Mouse (Mus musculus) layer of hippocampus, adult 2 months (tissue): Measurements from ENCODE around the gene Pex11a. TPM values are rescaled to one million over a fixed set of nuclear protein-coding genes. Genes with fewer than 3 reads are reported as not detected.

ENCODE experiments used
- DNase-seq, 2 experiments: peaks; one replicate each; pipeline ENCODE4 v3.0.0; 2022; ENCODE audit warnings: low spot score in 2 of 2
- H3K27ac ChIP-seq: fragments of 200-600 bp; 2 replicates; pipeline ENCODE4 v1.8.1; 2022
- H3K4me3 ChIP-seq: fragments of 200-600 bp; 2 replicates; pipeline ENCODE4 v1.8.1; 2022; ENCODE audit warnings: mild to moderate bottlenecking
- CTCF ChIP-seq: fragments of 200-600 bp; conservative IDR thresholded peaks from 2 replicates; pipeline ENCODE4 v1.8.1; 2022; ENCODE audit warnings: antibody characterized with exemption, mild to moderate bottlenecking, moderate library complexity
- total RNA-seq, 2 experiments: library from RNA; stranded (reverse); gene quantifications; 2 replicates each; pipeline ENCODE4 v1.2.3; 2021

The Pex11a gene
- total RNA-seq, 2 experiments from 2014 or later = 12.1 to 13.2 TPM

DNA sequence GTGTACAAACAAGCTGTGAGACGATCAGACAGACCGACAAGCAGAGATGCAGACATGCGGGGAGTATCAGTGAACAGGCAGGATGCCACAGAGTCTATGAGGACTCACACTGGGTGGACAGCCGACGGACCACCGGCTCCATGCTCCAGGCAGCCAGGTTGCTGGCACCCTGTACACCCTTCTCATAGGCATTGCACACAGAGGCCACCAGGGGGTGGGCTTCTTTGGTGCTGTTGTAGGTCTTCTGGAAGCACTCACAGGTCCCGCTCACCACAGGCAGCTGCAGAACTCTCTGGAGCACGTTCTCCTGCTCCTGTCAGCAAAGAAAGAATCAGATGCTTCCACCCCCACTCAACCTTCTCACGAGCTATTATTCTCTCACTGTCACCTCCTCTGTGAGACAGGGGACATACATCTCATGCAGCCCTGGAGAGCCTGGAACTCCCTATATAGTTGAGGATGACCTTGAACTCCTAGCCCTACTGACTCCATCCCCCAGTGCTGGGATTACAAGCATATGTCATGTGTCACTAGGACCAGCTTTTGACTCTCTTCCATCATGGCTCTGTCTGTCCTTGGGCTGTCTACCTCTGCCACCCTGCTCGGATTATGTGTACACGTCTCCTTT, 13.1 kb downstream of the Pex11a start:
- peak; percentile 48 for TF ChIP-seq CTCF
- H3K27ac ChIP-seq = no peak overlapping the region
- peak in 1 of 2 experiments; percentile 33 for DNase-seq
- H3K4me3 ChIP-seq = no peak overlapping the region

- H3K4me3 ChIP-seq = no peak overlapping the region
- H3K27ac ChIP-seq = no peak overlapping the region
- peak; percentile 84 for TF ChIP-seq CTCF
- peak; percentile 55 to 79 for DNase-seq
Measured at GRCm38 (mm10) chr7:79729169-79729568, 13.8 kb downstream of the Pex11a start.

- peak; percentile 91 for TF ChIP-seq CTCF
- H3K4me3 ChIP-seq = no peak overlapping the region
Measured at GRCm38 (mm10) chr7:79728219-79728618, 14.7 kb downstream of the Pex11a start.

GRCm38 (mm10) chr7:79727091-79727490, 15.8 kb downstream of the Pex11a start:
- H3K27ac ChIP-seq = no peak overlapping the region
- peak; percentile 85 for TF ChIP-seq CTCF
- no peak overlapping the region for H3K4me3 ChIP-seq
- peak in 1 of 2 experiments; percentile 44 for DNase-seq

More at GRCm38 (mm10) chr7:79728219-79728618, 14.7 kb downstream of the Pex11a start:
- no peak overlapping the region for H3K27ac ChIP-seq
- peak in 1 of 2 experiments; percentile 60 for DNase-seq

DNA sequence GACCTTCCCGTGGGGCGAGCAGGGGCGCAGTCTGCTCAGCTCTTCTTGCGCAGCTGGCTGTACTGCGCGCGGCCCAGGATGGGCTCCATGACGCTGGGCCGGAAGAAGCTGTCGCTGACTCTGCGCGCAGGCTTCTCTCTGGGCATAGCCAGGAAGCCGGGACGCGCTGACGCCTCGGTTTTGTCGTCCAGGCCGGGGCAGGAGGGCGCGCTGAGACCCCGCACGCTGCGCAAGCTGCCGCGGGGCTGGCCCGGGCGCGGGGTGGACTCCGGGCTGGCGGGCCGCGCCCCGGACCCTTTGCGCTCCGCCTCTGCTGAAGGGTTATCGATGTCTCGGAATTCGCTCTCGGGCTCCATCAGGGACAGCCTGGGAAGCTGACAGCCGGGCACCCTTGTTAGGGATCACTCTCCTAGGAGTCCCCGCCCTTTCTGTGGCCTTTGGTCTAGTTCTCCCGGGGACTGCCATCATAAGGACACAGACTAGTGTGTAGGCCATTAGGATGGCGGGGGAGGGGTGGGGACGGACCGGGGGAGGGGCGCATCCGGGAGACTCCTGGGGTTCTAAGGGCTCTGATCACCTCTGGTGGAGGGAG, 21.4 kb downstream of the Pex11a start:
- peak overlapping the region; percentile 63 for H3K4me3 ChIP-seq
- peak in 1 of 2 experiments; percentile 39 for DNase-seq
- peak overlapping the region; percentile 84 for H3K27ac ChIP-seq
- TF ChIP-seq CTCF = no peak

GRCm38 (mm10) chr7:79715187-79715981, 27.5 kb downstream of the Pex11a start, which contains the start of gene Kif7:
TSS of gene Kif7 (minus strand) at chr7:79715720.
- peak within 1 kb of the TSS; percentile 46; the same call in 1 of the 2 replicates for H3K27ac ChIP-seq
- H3K4me3 ChIP-seq = peak within 1 kb of the TSS; percentile 69
- DNase-seq = peak in 1 of 2 experiments; percentile 56
- no peak for TF ChIP-seq CTCF

GRCm38 (mm10) chr7:79710831-79711230, 32.1 kb downstream of the Pex11a start:
- TF ChIP-seq CTCF = no peak
- Histone ChIP-seq H3K27ac (peak overlapping the region; percentile 68), H3K4me3 (peak overlapping the region; percentile 56)
- no peak for DNase-seq

GRCm38 (mm10) chr7:79710130-79710607, 32.8 kb downstream of the Pex11a start:
- peak overlapping the region; percentile 56 for H3K4me3 ChIP-seq
- peak; percentile 78 for TF ChIP-seq CTCF
- H3K27ac ChIP-seq = peak overlapping the region; percentile 68
- peak in 1 of 2 experiments; percentile 66 for DNase-seq

GRCm38 (mm10) chr7:79705210-79705609, 37.7 kb downstream of the Pex11a start:
- no peak overlapping the region for H3K27ac ChIP-seq
- TF ChIP-seq CTCF = no peak
- no peak for DNase-seq
- no peak overlapping the region for H3K4me3 ChIP-seq

DNA sequence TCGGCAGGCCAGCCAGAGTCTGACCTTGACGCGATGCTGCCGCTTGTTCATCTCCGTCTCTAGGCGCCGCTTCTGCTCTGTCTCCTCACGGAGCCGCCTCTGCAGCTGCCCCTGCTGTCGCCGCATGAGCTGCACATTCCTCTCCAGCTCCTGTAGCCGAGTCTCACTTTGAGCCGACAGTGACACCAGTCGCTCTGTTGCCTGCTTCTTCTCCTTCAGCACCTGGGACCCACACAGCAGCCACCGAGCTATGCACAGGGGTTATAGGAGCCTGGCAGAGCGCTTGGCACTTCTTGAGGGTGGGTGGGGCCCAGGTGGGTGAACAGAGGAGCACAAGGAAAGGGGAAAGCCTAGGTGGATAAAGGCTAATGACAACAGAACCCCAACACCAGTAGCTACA, 40.2 kb downstream of the Pex11a start:
- TF ChIP-seq CTCF = no peak
- Histone ChIP-seq H3K4me3 (no peak overlapping the region), H3K27ac (peak overlapping the region; percentile 32; the same call in 1 of the 2 replicates)
- no peak for DNase-seq

- no peak for TF ChIP-seq CTCF
- H3K27ac ChIP-seq = no peak overlapping the region
- no peak overlapping the region for H3K4me3 ChIP-seq
- no peak for DNase-seq
Measured at GRCm38 (mm10) chr7:79696495-79696894, 46.4 kb downstream of the Pex11a start.

Other genes with a start within 250 kb of the Pex11a start
- gene Rhcg, start 125.5 kb downstream of the Pex11a start, total RNA-seq = 1 to 10 TPM; 1.1 to 1.2 TPM
- gene Ticrr, start 82.9 kb downstream of the Pex11a start, total RNA-seq = under 1 TPM; 0.12 to 0.23 TPM
- 1 to 10 TPM; 2.0 to 2.4 TPM for gene Kif7, start 27.4 kb downstream of the Pex11a start, total RNA-seq
- gene Plin1, start 10.2 kb downstream of the Pex11a start, total RNA-seq = under 1 TPM; 0.26 to 0.27 TPM
- gene Wdr93, start within 50 bp of the Pex11a start, total RNA-seq = under 1 TPM in 1 of 2 experiments, not detected in 1; 0.36 TPM
- gene Mesp1, start 50.7 kb upstream of the Pex11a start, total RNA-seq = under 1 TPM in 1 of 2 experiments, not detected in 1; 0.64 TPM
- gene Mesp2, start 67.6 kb upstream of the Pex11a start, total RNA-seq = 1 to 10 TPM; 1.4 to 2.1 TPM
- gene Anpep, start 117.9 kb upstream of the Pex11a start, total RNA-seq = 1 to 10 TPM; 3.3 to 4.7 TPM
- 10 to 100 TPM; 47.4 to 49.8 TPM for gene Ap3s2, start 177.5 kb upstream of the Pex11a start, total RNA-seq
- gene Arpin, start 192.2 kb upstream of the Pex11a start, total RNA-seq = 10 to 100 TPM; 13.4 TPM